Mouse (Mus musculus) bone marrow macrophage, adult 2 months (primary cell): ENCODE measurements around the gene Il17rd.

ENCODE experiments used
- CTCF ChIP-seq: IDR thresholded peaks from 2 replicates; pipeline ENCODE4 v1.5.1; 2012; ENCODE audit warnings: low read depth, mild to moderate bottlenecking, low read length, moderate library complexity
- POLR2A ChIP-seq: IDR thresholded peaks from 2 replicates; pipeline ENCODE4 v1.6.1; 2012; ENCODE audit warnings: mild to moderate bottlenecking, low read depth, low read length, borderline replicate concordance

GRCm38 (mm10) chr14:27063338-27063737 is 24.6 kb downstream of the Il17rd start:
- TF ChIP-seq CTCF (no peak), POLR2A (no peak)
